33 mouse cellular contexts compared by ENCODE assay signal in the genomic region with DNA sequence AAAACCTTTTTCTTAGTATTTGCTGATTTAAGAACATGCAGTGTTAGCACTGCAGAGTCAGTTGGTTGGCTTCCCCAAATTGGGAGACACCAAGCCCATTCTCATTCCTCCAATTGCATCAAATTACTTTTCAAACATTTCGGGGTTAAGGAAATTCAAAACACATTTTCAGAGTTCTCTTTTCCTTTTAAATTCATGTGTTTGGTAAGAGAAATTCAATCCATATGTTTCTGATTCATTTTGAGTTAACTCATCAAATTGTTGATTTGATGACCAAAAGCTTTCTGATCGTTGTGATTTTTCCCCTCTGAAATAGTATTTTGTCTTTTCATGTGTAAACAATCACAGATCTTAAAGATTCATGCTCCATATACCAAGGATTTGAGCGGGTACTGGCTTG.
"Had no signal": no experiment of that assay in that cellular context is flagged by ENCODE, and none has a peak within 500 bp of the region (broad histone marks: within the 10 kb centered on the region; RNA-seq: fewer than 3 reads in every experiment).

No protein-coding gene starts in this region.

- H3K27me3 ChIP-seq: heart, embryonic 12.5 days; heart, embryonic 13.5 days; heart, embryonic 15.5 days; hindbrain, embryonic 12.5 days; hindbrain, embryonic 13.5 days; hindbrain, embryonic 15.5 days; intestine, embryonic 15.5 days; kidney, embryonic 15.5 days had no signal

- ATAC-seq: hindbrain, embryonic 16.5 days; hindbrain, postnatal 0 days; inflammation-experienced regulatory T-cells, adult 6 months; intestine, embryonic 15.5 days; intestine, embryonic 16.5 days; intestine, postnatal 0 days had no signal

- H3K36me3 ChIP-seq: heart, embryonic 12.5 days; heart, embryonic 13.5 days; heart, embryonic 15.5 days; hindbrain, embryonic 10.5 days; hindbrain, embryonic 12.5 days; hindbrain, embryonic 13.5 days; hindbrain, embryonic 15.5 days; intestine, embryonic 15.5 days; kidney, embryonic 15.5 days had no signal

- H3K9me3 ChIP-seq: heart, embryonic 12.5 days; heart, embryonic 13.5 days; heart, embryonic 15.5 days; hindbrain, embryonic 10.5 days; hindbrain, embryonic 12.5 days; hindbrain, embryonic 13.5 days; hindbrain, embryonic 15.5 days; intestine, embryonic 15.5 days; kidney, embryonic 15.5 days had no signal

- H3K9ac ChIP-seq: heart, embryonic 12.5 days; heart, embryonic 13.5 days; heart, embryonic 15.5 days; hindbrain, embryonic 12.5 days; hindbrain, embryonic 13.5 days; hindbrain, embryonic 14.5 days; hindbrain, embryonic 15.5 days; intestine, embryonic 15.5 days; kidney, embryonic 15.5 days had no signal

- H3K4me3 ChIP-seq: heart, embryonic 12.5 days; heart, embryonic 13.5 days; heart, embryonic 15.5 days; hindbrain, embryonic 10.5 days; hindbrain, embryonic 12.5 days; hindbrain, embryonic 13.5 days; hindbrain, embryonic 15.5 days; intestine, embryonic 15.5 days; kidney, embryonic 15.5 days; layer of hippocampus, adult 2 months; left cerebral cortex, adult 2 months had no signal

- H3K27ac ChIP-seq: heart, embryonic 13.5 days; heart, embryonic 15.5 days; hindbrain, embryonic 10.5 days; hindbrain, embryonic 12.5 days; hindbrain, embryonic 13.5 days; hindbrain, embryonic 14.5 days; hindbrain, embryonic 15.5 days; hindbrain, postnatal 0 days; intestine, embryonic 15.5 days; kidney, embryonic 15.5 days; kidney, postnatal 0 days; layer of hippocampus, adult 2 months; left cerebral cortex, adult 2 months had no signal

- DNase-seq: heart, postnatal 10 days; heart, postnatal 14 days; heart, postnatal 36 days; heart, postnatal 4 days; kidney, adult 11 months; kidney, adult 18-20 months; kidney, adult 2 months; kidney, adult 8-10 months; kidney, adult 9 months; kidney, postnatal 10 days; kidney, postnatal 14 days; kidney, postnatal 25 days; kidney, postnatal 4 days; layer of hippocampus, adult 9-11 months; layer of hippocampus, postnatal 36 days had no signal

- H3K4me1 ChIP-seq: heart, embryonic 12.5 days; heart, embryonic 13.5 days; heart, embryonic 15.5 days; hindbrain, embryonic 12.5 days; intestine, embryonic 15.5 days; kidney, embryonic 15.5 days had no signal

- H3K4me2 ChIP-seq: heart, embryonic 12.5 days; heart, embryonic 13.5 days; heart, embryonic 15.5 days; hindbrain, embryonic 12.5 days; hindbrain, embryonic 13.5 days; hindbrain, embryonic 14.5 days; hindbrain, embryonic 15.5 days; intestine, embryonic 15.5 days; kidney, embryonic 15.5 days had no signal
